Mouse (Mus musculus): Measurements from ENCODE around the gene Polr2b.

Polr2b gene

DNA sequence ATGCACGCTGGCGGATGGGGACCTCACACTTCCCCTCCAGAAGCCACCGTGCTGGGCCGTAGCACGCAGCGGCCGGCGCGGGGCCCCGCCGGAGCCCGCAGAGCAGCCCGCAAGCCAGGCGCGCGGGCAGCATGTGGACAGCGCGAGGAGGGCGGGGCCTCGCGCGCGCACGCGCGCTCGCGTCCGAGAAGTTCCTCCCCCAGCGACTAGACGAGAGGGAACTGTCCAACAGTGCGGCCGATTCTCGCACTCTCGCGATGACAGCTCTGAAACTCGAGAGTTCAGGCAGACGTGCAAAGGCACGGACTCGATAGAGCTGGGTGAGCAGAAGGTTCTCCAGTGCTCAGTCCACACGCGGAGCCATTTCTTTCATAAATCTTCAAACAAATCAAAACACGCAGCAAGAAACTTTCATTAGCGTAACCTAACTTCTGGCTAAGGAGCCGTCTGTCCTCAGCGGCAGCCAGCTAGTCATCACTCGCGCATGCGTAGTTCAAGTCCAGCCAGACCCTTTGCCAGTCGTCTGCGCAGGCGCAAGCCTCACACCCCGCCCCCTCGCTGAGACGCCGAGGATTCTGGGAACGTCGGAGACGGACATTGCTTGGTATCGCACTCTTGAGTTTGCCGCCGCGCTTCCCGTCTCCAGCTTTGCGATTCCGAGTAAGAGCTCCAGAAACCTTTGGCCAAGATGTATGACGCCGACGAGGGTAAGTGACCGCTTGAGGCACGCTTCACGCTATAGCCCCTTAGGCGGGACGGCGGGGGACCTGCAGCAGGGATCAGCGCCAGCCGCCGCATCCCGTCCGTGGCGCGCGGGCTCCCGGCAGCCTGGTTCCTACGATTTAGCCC, at the start of gene Polr2b, which contains the start of gene Noa1:
Polr2b (plus strand) TSS at position 224 of the 849 bp plus-strand sequence.
Noa1 (minus strand) TSS at position 161 of the 849 bp plus-strand sequence.
- peak; percentile 98 for DNase-seq (ENCODE audit: low read depth, low spot score)

GRCm38 (mm10) chr5:77261137-77261536, 48.8 kb upstream of the Polr2b start:
- DNase-seq (ENCODE audit: low read depth, low spot score) = no peak

DNA sequence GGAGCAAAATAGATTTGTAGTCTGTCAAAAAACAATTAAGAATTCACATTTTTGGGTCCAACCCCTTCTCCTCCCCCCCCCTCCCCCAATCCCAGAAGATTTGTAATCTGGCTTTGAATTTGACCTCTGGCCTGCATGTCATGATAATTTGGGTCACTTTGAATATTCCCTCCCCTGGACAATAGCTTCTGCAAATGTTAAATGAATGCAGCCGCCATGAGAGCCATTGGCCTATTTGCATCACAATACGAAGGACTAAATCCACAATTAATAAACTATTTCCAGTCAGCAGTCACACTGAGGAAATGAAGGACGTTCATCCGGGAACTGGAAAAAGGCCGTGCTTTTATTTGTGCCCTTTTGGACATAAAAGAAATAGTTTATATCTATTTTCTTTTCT, 47.8 kb upstream of the Polr2b start:
- no peak for DNase-seq (ENCODE audit: low read depth, low spot score)

- peak; percentile 85 for DNase-seq (ENCODE audit: low read depth, low spot score)
Measured at GRCm38 (mm10) chr5:77265081-77265670, 44.8 kb upstream of the Polr2b start, which contains the start of gene Rest. Rest (plus strand) TSS chr5:77265491.

GRCm38 (mm10) chr5:77265671-77266065, 44.3 kb upstream of the Polr2b start:
- DNase-seq (ENCODE audit: low read depth, low spot score) = peak; percentile 75

DNA sequence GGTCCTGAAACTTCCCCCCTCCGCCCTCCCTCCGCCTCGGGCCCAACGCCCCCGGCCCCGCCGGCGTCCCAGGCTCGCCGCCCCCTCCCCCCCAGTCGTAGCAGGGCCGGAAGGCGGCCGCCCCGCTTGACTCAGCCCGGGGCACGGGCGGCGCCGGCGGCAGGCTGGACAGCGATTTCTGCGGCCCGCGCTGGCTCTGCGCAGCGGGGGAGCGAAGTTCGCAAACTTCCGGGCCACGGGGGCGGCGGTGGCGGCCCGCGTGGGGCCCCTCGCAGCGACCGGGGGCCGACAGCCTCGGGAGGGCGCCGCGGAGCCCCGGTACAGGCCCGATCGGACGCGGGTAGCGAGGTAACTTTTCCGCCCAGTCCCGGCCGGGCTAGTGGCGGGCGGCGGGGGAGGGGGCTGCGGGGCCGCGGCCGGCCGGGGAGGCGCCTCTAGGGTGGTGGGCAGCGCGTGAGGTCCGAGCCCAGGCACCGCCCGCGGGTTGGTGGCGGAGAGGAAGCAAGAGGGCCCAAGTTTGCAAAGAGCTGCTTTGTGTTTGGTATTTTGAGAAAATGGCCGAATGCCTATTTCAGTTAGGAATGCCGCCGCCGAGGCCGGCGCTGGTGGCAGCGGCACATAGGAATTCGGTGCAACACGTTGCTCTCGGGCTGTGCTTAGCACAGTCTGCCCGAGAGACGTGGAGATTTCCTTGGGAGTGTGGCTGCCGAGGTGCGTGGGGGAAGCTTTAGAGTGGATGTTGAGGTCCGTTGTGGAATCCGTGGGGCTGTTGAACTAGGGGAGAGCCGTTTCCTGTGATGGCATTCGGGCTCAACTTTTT, 43.7 kb upstream of the Polr2b start:
- DNase-seq (ENCODE audit: low read depth, low spot score) = peak; percentile 69

GRCm38 (mm10) chr5:77266886-77267401, 43.0 kb upstream of the Polr2b start:
- DNase-seq (ENCODE audit: low read depth, low spot score) = peak; percentile 57

- DNase-seq (ENCODE audit: low read depth, low spot score) = no peak
Measured at GRCm38 (mm10) chr5:77267441-77267840, 42.5 kb upstream of the Polr2b start.

DNA sequence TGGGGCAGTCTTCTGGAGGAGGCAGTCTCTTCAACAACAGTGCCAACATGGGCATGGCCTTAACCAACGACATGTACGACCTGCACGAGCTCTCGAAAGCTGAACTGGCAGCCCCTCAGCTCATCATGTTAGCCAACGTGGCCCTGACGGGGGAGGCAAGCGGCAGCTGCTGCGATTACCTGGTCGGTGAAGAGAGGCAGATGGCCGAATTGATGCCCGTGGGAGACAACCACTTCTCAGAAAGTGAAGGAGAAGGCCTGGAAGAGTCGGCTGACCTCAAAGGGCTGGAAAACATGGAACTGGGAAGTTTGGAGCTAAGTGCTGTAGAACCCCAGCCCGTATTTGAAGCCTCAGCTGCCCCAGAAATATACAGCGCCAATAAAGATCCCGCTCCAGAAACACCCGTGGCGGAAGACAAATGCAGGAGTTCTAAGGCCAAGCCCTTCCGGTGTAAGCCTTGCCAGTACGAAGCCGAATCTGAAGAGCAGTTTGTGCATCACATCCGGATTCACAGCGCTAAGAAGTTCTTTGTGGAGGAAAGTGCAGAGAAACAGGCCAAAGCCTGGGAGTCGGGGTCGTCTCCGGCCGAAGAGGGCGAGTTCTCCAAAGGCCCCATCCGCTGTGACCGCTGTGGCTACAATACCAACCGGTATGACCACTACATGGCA, 41.9 kb upstream of the Polr2b start:
- DNase-seq (ENCODE audit: low read depth, low spot score) = no peak

DNA sequence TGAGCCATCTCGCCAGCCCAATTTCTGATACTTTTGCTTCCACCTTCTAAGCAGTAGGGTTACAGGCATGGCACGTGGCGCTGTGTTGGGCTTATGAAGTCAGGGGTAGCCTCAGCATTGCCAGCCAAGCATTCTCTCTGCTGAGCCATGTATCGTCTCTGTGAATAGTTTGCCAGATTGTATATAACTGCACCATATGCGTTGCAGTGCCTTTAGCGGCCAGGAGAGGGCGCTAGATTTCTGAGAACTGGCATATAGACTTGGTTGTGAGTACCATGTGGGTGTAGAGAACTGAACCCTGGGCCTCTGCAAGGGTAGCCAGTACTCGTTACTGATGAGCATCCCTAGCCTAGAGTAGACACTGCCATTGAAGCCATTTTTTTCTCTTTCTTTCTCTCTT, 40.5 kb upstream of the Polr2b start:
- DNase-seq (ENCODE audit: low read depth, low spot score) = peak; percentile 61

- DNase-seq (ENCODE audit: low read depth, low spot score) = peak; percentile 79
Measured at GRCm38 (mm10) chr5:77273151-77273550, 36.8 kb upstream of the Polr2b start.

GRCm38 (mm10) chr5:77275950-77276349, 34.0 kb upstream of the Polr2b start:
- peak; percentile 75 for DNase-seq (ENCODE audit: low read depth, low spot score)

DNA sequence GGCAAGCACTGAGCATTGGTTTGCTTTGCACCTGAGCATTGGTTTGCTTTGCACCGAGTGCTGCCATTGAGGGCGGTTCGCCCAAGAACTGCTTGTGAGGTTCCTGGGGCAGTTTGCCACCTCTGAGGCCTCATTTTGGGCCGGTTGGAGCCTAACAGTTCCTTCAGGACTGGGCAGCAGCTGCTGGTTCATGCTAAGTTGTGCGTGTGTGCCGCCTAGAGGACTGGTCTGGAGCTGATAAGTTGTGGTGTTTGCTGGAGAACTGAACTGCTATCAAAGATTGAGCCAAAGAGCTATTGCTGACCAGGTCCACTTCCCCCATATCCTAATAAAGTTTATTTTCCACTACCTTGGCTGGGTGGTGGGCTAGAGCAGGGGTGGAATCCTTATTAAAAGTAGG, 32.7 kb upstream of the Polr2b start:
- no peak for DNase-seq (ENCODE audit: low read depth, low spot score)

DNA sequence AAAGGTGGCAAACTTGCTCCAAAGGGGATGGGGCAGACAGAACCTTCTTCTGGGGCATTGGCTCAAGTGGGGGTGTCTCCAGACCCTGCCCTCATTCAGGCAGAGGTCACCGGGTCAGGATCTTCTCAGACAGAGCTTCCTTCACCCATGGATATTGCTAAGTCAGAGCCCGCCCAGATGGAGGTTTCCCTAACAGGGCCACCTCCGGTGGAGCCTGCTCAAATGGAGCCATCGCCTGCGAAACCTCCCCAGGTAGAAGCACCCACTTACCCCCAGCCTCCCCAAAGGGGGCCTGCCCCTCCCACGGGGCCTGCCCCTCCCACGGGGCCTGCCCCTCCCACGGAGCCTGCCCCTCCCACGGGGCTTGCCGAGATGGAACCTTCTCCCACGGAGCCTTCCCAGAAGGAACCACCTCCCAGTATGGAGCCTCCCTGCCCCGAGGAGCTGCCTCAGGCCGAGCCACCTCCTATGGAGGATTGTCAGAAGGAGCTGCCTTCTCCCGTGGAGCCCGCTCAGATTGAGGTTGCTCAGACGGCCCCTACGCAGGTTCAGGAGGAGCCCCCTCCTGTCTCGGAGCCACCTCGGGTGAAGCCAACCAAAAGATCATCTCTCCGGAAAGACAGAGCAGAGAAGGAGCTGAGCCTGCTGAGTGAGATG, 28.3 kb upstream of the Polr2b start:
- DNase-seq (ENCODE audit: low read depth, low spot score) = no peak

GRCm38 (mm10) chr5:77282242-77282641, 27.7 kb upstream of the Polr2b start:
- no peak for DNase-seq (ENCODE audit: low read depth, low spot score)

DNA sequence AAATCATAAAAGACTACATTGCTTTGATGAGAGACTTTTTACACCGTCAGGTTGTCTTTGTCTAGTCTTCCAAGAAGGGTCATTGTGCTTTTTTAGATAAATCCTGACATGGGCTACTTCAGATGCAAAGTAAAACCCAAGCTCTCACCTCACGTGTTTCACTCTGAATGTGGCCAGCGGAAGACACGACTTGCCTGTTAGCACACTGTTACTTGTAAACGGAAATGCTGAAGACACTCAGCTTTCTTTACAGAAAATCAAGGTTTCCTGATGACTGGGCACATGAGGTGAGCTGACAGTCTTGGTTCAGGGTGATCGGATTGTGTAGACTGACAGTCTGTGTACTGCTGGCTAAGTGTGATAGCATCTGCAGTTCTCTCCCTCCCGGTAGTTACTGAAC, 24.3 kb upstream of the Polr2b start:
- DNase-seq (ENCODE audit: low read depth, low spot score) = peak; percentile 27

DNA sequence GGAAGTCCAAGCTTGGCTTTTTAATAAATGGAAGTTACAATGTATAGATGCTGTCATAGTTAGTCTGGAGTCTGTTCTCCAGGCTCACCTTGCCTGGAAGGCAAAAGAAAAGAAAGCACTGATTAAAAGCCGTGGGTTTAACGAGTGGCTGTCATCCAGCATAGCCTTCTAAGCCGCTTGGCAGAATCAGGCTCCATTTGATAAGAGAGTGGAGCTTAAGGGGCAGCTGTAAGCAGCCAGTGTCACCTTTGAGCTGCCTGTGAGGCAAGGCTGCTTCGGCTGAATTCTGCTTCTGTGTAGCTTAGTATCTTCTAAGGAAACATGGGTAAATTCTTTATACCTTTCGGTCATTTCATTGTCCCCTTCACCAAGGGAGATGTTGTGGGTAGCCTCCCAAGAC, 23.0 kb upstream of the Polr2b start:
- no peak for DNase-seq (ENCODE audit: low read depth, low spot score)

DNA sequence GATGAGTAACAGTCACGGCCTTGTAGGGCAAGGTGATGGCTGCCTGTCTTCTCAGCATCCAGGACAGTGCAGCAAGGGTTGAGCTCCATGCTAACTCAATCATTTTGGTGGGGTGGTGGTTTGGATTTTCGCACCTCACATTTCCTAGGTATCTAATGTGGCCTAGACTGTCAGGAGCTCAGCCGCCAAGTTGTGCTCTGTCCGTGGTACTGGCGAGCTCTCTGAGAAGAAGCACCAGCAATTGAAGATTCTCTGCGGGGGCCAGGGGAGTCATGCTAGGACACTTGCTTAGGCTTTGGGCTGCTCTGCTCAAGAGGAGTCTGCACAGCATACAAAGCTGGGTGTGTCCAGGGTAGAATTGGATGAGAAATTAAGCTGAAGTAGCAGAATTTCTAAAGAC, 22.0 kb upstream of the Polr2b start:
- DNase-seq (ENCODE audit: low read depth, low spot score) = no peak

GRCm38 (mm10) chr5:77289686-77290085, 20.3 kb upstream of the Polr2b start:
- DNase-seq (ENCODE audit: low read depth, low spot score) = no peak

DNA sequence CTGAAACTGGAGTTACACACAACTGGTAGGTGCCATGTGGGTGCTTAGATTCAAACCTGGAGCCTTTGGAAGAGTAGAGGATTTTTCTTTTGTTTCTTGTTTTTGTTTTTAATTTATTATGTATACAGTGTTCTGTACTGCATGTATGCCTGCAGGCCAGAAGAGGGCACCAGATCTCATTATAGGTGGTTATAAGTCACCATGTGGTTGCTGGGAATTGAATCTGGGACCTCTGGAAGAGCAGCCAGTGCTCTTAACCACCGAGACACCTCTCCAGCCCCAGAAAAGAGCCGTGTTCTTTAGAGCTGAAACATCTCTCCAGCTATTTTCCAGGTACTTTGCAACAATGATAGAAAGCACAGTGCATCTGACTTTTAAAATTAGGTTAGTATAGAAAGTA, 19.3 kb upstream of the Polr2b start:
- no peak for DNase-seq (ENCODE audit: low read depth, low spot score)

Measured in CD4-positive, CD25-positive, alpha-beta regulatory T cell, adult 2 months (primary cell).